Mouse (Mus musculus) kidney, postnatal 0 days (tissue): ENCODE results near the gene Mpp6. TPM values are rescaled to one million over a fixed set of nuclear protein-coding genes. Genes with fewer than 3 reads are reported as not detected.

Source experiments
- ATAC-seq: fragments of 200-750 bp; cut with Nextera tagmentation; replicated peaks from 2 replicates; pipeline ENCODE4 v1.8.0; 2017; ENCODE audit warnings: low read depth, moderate number of reproducible peaks, moderate TSS enrichment, moderate library complexity; ENCODE audit not compliant: low FRiP score
- DNase-seq: peaks from one replicate; pipeline ENCODE4 v3.0.0-alpha.2; 2016; ENCODE audit warnings: low spot score
- H3K27ac ChIP-seq: fragments of 300-500 bp; sonication (generic); 2 replicates; pipeline ENCODE4 v1.5.1; 2014; ENCODE audit warnings: mild to moderate bottlenecking
- H3K27me3 ChIP-seq: fragments of 300-500 bp; sonication (generic); 2 replicates; pipeline ENCODE4 v1.6.1; 2014; ENCODE audit warnings: low read length, mixed read lengths; ENCODE audit not compliant: insufficient read depth
- H3K36me3 ChIP-seq: fragments of 300-500 bp; sonication (generic); 2 replicates; pipeline ENCODE4 v1.6.1; 2014; ENCODE audit warnings: low read length, mixed read lengths; ENCODE audit not compliant: insufficient read depth
- H3K4me1 ChIP-seq: fragments of 300-500 bp; sonication (generic); replicated peaks from 2 replicates; pipeline ENCODE4 v1.6.1; 2014; ENCODE audit warnings: antibody characterized with exemption, low read length, mixed read lengths; ENCODE audit not compliant: insufficient read depth
- H3K4me2 ChIP-seq: fragments of 300-500 bp; sonication (generic); 2 replicates; pipeline ENCODE4 v1.6.1; 2014; ENCODE audit warnings: mild to moderate bottlenecking, low read length, moderate library complexity, mixed read lengths
- H3K4me3 ChIP-seq: fragments of 300-500 bp; sonication (generic); replicated peaks from 2 replicates; pipeline ENCODE4 v1.5.1; 2014; ENCODE audit warnings: low read depth, low read length
- H3K9ac ChIP-seq: fragments of 300-500 bp; sonication (generic); 2 replicates; pipeline ENCODE4 v1.6.1; 2014; ENCODE audit warnings: low read depth, low read length
- H3K9me3 ChIP-seq: fragments of 300-500 bp; sonication (generic); replicated peaks from 2 replicates; pipeline ENCODE4 v1.6.1; 2016; ENCODE audit warnings: low read length, inconsistent platforms, mixed read lengths
- CTCF ChIP-seq: IDR thresholded peaks from 2 replicates; pipeline ENCODE4 v1.5.1; 2016; ENCODE audit warnings: antibody characterized with exemption, low read depth, mild to moderate bottlenecking, moderate library complexity
- WGBS: fragments of 180-500 bp; shearing (Covaris S2); extraction: QIAGEN DNeasy Blood & Tissue Kit; methylation state at CpG from one replicate; pipeline ENCODE4 v1.1.7; 2014; 5-methylcytosine and 5-hydroxymethylcytosine counted together
- polyA plus RNA-seq: library from polyadenylated mRNA; unstranded; fragments of >200 nt; fragmentation: Nextera tagmentation; extraction: Ambion mirVana; gene quantifications from 2 replicates; pipeline ENCODE4 v1.2.1, GENCODE M21; 2015

Mpp6 gene
- polyA plus RNA-seq, 1 experiment from 2014 or later: 96.1 TPM

DNA sequence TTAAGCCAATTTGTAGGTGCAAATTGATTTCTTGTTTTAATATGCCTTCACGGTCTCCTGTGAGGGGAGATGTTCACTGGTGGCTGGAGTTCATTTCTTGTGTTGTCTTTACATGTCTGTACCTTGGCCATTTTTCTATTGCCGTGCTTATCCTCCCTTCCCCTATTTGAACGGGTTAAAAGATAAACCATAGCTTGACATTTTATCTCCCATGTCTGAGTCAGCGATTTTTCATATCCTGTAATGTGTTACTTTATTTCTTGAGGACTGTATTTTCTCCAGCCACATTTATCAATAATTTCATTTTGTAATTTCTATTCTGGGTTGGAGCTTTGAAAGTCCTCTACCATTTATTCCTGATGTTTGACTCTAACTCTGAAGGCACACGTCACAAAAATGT lies 20.7 kb upstream of the Mpp6 start:
- Histone ChIP-seq H3K9ac (no peak overlapping the region), H3K4me1 (no peaks in the 10 kb centered on the region), H3K27ac (no peak overlapping the region), H3K27me3 (no peaks in the 10 kb centered on the region), H3K9me3 (no peaks in the 10 kb centered on the region), H3K4me2 (no peak overlapping the region), H3K36me3 (no peaks in the 10 kb centered on the region), H3K4me3 (no peak overlapping the region)
- no peak for TF ChIP-seq CTCF
- ATAC-seq (no peak), DNase-seq (no peak)
- WGBS: 74% methylated on average over 5 of the region's 5 CpGs

GRCm38 (mm10) chr6:50090221-50090620 lies 19.8 kb upstream of the Mpp6 start:
- no peak for DNase-seq

GRCm38 (mm10) chr6:50091462-50092154 lies 18.4 kb upstream of the Mpp6 start:
- H3K4me3 ChIP-seq: no peak overlapping the region
- no peaks in the 10 kb centered on the region for H3K36me3 ChIP-seq
- no peak overlapping the region for H3K4me2 ChIP-seq
- WGBS: 70% methylated on average over 7 of the region's 7 CpGs
- no peak overlapping the region for H3K9ac ChIP-seq
- no peak for TF ChIP-seq CTCF
- H3K9me3 ChIP-seq: no peaks in the 10 kb centered on the region
- no peaks in the 10 kb centered on the region for H3K27me3 ChIP-seq
- no peak overlapping the region for H3K27ac ChIP-seq
- H3K4me1 ChIP-seq: no peaks in the 10 kb centered on the region
- ATAC-seq: no peak
- DNase-seq: no peak

More at GRCm38 (mm10) chr6:50090221-50090620, 19.8 kb upstream of the Mpp6 start:
- 75% methylated on average over 7 of the region's 7 CpGs for WGBS
- Histone ChIP-seq H3K27me3 (no peaks in the 10 kb centered on the region), H3K9me3 (no peaks in the 10 kb centered on the region), H3K27ac (no peak overlapping the region), H3K36me3 (no peaks in the 10 kb centered on the region), H3K9ac (no peak overlapping the region), H3K4me2 (no peak overlapping the region), H3K4me3 (no peak overlapping the region), H3K4me1 (no peaks in the 10 kb centered on the region)
- no peak for TF ChIP-seq CTCF
- ATAC-seq: no peak

GRCm38 (mm10) chr6:50109201-50109756 lies 762 bp upstream of the Mpp6 start:
- Histone ChIP-seq H3K27ac (peak overlapping the region; percentile 91), H3K9me3 (no peaks in the 10 kb centered on the region)

GRCm38 (mm10) chr6:50110379-50110941 lies 419 bp downstream of the Mpp6 start:
- ATAC-seq: peak; percentile 70
- WGBS: 0% methylated on average over 53 of the region's 72 CpGs
- no peak for TF ChIP-seq CTCF
- peak; percentile 64 for DNase-seq
- no peaks in the 10 kb centered on the region for H3K9me3 ChIP-seq
- H3K9ac ChIP-seq: peak overlapping the region; percentile 92
- H3K4me3 ChIP-seq: peak overlapping the region; percentile 87
- H3K4me2 ChIP-seq: peak overlapping the region; percentile 61
- H3K36me3 ChIP-seq: no peaks in the 10 kb centered on the region
- peak overlapping the region; percentile 91 for H3K27ac ChIP-seq
- H3K4me1 ChIP-seq: 0 out of 2 replicates have a peak, but pooled peaks cover 3% of the 10 kb centered on the region
- H3K27me3 ChIP-seq: no peaks in the 10 kb centered on the region

More at GRCm38 (mm10) chr6:50109201-50109756, 762 bp upstream of the Mpp6 start:
- no peak for TF ChIP-seq CTCF
- Histone ChIP-seq H3K36me3 (no peaks in the 10 kb centered on the region), H3K4me1 (0 out of 2 replicates have a peak, but pooled peaks cover 3% of the 10 kb centered on the region), H3K27me3 (no peaks in the 10 kb centered on the region), H3K4me2 (peak overlapping the region; percentile 61), H3K4me3 (peak overlapping the region; percentile 87), H3K9ac (peak overlapping the region; percentile 92)
- DNase-seq (peak; percentile 77), ATAC-seq (no peak)
- WGBS: 2% methylated on average over 15 of the region's 15 CpGs

DNA sequence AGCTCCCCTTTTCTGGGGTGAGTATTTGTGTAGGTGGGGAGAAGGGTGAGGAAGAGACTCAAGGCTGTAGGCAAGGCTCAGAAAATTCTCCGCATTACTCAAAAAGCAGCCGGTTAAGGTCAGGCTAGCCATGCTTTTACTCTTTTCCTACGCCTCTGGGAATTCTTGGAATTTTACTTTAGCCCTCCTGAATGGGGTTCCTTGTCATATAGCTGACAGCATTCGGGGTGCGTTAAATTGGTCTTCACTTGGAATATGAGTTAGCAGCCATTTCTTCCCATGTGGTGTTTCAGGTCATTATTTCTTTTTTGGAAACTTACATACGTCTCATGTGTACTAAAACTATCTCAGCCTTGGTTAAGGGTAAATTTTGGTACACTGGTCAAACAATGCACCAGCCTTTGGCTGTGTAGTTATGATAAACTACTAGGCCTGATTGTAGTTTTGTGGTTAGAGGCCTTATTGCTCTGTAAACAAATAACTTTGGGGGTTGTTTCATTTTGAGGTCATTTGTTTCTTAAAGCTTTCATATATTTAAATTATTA lies 1.1 kb downstream of the Mpp6 start:
- no peaks in the 10 kb centered on the region for H3K36me3 ChIP-seq
- peak overlapping the region; percentile 61 for H3K4me2 ChIP-seq
- H3K9me3 ChIP-seq: no peaks in the 10 kb centered on the region
- H3K27me3 ChIP-seq: no peaks in the 10 kb centered on the region
- 6% methylated on average over 6 of the region's 6 CpGs for WGBS
- H3K27ac ChIP-seq: peak overlapping the region; percentile 91; the same call in 1 of the 2 replicates
- no peak for TF ChIP-seq CTCF
- peak overlapping the region; percentile 92 for H3K9ac ChIP-seq
- 0 out of 2 replicates have a peak, but pooled peaks cover 3% of the 10 kb centered on the region for H3K4me1 ChIP-seq
- no peak for ATAC-seq
- no peak for DNase-seq
- H3K4me3 ChIP-seq: peak overlapping the region; percentile 87
